Mouse (Mus musculus): Measurements from ENCODE around the gene Cdipt.

The Cdipt gene

DNA sequence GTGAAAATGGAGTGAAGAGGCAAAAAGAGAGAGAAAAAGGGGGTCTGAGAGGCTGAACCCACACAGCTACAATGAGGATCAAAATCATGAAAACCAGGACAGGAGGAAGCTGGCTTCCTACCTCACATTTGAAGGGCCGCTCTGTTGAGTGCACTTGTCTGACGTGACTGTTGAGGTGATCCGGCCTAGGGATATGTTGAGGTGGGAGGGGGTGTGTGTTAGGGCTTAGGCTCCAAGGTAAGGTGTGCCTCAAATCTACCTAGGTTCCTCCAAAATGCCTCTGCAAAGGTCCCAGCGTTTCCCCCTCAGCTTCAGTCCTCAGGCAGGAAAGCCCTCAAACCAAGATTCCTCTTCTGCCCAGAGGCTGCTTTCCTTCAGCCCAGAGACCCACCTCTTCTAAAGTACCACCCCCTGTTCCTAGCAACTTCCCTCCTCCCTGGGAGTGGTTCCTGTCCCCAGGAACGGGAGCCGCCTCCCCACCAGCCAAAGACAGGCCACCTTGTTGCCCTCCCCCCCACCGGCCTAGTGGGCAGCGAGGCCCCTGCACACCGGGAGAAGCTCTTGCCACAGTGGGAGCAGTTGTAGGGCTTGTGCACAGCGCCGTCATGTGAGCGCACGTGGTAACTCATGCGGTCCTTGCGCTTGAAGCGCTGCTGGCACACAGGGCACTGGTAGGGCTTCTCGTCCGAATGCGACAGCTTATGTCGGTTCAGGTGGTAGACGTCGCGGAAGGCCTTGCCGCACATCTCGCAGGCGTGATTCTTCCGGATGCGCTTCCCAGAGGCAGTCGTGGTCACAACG, 49.2 kb downstream of the Cdipt start:
- no peak for DNase-seq (ENCODE audit: low spot score)

DNA sequence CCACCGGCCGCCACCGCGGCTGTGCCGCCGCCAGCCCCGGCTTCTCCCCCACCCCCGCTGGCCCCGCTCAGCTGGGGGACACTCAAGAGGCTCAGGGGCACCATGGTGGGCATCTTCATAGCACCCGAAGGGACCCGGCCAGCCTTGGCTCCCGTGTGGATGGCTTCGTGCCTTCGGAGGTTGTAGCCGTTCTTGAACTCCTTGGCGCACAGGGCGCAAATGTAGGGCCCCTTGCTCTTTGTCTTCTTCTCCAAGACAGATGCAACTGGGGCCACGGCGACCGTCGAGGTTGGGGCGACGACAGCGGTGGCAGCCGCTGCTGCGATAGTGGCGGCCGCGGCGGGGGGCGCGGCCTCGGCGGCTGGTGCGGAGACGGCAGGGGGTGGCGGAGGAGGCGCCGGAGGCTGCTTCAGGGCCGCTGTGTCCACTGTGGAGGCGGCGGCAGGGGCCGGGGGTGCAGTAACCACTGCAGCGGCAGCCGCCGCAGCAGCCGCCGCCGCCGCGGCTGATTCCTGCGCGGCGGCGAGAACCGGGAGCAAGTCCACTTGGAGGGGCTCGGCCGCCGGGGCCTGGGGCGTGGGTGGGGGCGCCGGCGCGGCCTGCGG, 49.9 kb downstream of the Cdipt start:
- DNase-seq (ENCODE audit: low spot score): no peak

DNA sequence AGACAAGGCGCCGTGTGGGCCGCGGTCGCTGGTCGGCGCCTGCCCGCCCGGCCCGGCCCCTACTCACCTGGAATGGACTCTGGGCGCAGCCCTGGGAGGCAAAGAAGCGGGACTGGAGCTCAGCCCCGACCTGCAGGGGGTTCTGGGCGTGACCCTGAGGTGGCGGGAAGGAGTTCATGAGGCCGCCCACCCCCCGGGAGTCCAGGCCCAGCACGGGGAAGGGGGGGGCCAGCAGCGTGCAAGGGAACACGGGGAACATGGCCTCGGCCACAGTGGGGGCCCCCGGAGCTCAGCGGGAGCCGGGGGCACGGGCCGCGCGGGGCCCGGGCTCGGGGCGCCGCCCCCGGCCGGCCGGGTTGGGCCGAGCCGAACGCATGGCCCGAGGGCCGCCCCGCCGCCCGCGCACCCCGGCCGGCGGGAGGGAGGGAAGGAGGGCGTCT, 50.5 kb downstream of the Cdipt start:
- no peak for DNase-seq (ENCODE audit: low spot score)

DNA sequence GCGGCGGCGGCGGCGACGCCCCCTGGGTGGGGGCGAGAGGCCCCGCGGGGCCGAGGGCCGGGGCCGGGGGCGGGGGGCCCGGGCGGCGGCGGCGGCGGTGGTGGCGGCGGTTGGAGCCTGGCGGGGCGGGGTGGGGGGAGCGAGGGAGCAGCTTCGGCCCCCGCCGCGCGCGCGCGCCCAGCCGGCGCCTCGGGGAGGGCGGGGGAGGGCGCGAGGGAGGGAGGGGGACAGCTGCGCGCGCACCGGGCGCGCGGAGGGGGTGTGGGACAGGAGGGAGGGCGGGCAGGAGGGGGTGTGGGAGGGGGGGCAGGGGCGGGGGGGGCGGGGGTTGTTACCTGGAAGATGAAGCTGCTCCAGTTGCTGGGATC, 50.9 kb downstream of the Cdipt start:
- no peak for DNase-seq (ENCODE audit: low spot score)

DNA sequence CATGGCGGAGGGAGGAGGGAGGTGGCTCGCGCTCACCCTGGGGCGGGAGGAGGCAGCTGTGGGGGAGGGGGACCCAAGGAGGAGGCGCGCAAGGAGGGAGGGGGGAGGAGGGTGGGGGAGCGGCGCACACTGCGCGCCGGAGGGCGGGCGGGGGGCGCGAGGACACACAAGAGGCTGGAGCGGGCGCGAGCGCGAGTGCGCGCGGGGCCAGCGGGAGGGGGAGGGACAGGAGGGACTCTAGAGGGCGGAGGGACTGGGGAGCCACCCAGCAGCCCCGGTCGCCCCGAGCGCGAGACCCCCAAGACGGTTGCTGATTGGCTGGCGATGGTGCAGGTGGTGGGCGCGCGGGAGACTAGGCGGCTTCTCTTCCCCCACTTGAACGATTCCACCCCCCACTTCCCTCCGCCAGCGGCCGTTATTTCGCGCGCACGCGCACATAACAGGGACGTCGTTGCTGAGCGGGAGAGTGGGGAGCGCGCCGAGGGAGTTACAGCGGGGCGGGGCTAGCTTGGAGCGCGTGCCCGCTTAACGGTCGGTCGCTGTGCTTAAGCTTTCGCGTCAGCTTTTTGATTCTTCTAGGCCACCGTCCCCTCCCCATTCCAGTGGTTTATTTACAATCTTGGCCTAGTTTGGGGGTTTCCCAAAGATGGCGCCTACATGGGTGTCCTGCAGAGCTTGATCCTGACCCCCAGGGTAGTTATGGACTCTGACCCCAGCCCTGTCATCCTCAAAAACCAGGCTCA, 51.4 kb downstream of the Cdipt start, which contains the start of gene Maz:
Maz (minus strand) TSS at position 54 of the 743 bp plus-strand sequence.
- DNase-seq (ENCODE audit: low spot score): peak; percentile 99

DNA sequence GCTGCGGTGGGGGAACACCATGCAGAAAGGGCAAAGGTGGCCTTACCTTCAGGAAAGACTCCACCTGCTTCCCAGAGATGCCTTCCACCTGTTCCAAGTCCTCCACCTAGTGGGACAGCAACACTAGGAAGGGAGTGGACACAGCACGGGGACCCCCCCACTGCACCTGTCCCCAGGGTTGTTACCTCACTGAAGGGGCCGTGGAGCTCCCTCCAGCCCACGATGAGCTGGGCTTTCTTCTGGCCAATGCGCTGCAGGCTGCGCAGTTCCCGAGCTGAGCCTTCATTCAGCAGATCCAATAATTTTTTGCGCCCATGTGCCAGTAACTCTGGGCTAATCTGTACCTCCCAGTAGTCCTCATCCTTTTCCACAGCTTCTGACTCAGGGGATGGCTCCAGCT, 52.2 kb downstream of the Cdipt start:
- no peak for DNase-seq (ENCODE audit: low spot score)

All from layer of hippocampus, adult 9-10 months (tissue).